Mouse (Mus musculus): ENCODE data around the gene Adrm1.

GRCm38 (mm10) chr2:180174121-180174520 lies 2.8 kb downstream of the Adrm1 start:
- TF ChIP-seq EP300 (IDR thresholded peaks at IDR 0.05; ENCODE audit: insufficient read depth, low read depth, low read length) (no peak), CTCF (IDR thresholded peaks at IDR 0.05; ENCODE audit: low read depth, low read length) (no peak), POLR2A (IDR thresholded peaks at IDR 0.05; ENCODE audit: insufficient read depth, low read length) (no peak)

Measured in ES-Bruce4 (cell line).